ENCODE assay signal across 23 mouse cellular contexts in the genomic region with DNA sequence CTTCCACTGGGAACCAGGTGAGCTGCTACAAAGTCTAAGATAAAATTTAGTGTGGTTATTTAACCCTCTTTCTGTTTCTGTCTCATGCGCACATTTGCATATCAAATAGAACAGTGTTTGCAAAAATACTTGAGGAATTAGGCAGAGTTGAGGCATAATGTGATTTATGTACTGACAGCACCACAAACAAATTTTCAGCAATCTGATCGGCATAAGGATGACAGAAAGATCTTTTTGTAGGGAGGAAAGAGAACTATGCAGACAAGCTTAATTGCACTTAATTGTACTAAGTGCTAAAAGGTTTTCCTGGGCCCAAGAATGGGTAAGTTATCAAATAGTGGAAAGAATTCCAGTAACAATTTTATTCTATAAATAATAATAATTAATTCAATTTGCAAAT.
A peak's percentile ranks its signal among the peaks of the same experiment; 100 is the strongest.
DNase-seq lines count a peak whose midpoint lies in the region; ATAC-seq and TF ChIP-seq lines count a peak whose summit lies in the region.
"Had no signal": no experiment of that assay in that cellular context is flagged by ENCODE, and none has a peak within 500 bp of the region (broad histone marks: within the 10 kb centered on the region; RNA-seq: fewer than 3 reads in every experiment).

No protein-coding gene starts in this region.

- peaks cover 6% of the 10 kb centered on the region for H3K4me1 ChIP-seq in forebrain, embryonic 14.5 days (ENCODE audit: control insufficient read depth, insufficient read depth, low read length)
- H3K4me1 ChIP-seq in forebrain, embryonic 10.5 days: 0 out of 2 replicates have a peak, but pooled peaks cover 4% of the 10 kb centered on the region
- peaks cover 10% of the 10 kb centered on the region for H3K4me1 ChIP-seq in hindbrain, embryonic 15.5 days (replicated peaks)
- no peaks in the 10 kb centered on the region for H3K4me1 ChIP-seq in hindbrain, embryonic 11.5 days (replicated peaks; ENCODE audit: control insufficient read depth, insufficient read depth, low read length)
- H3K4me1 ChIP-seq in midbrain, postnatal 0 days (ENCODE audit: insufficient read depth, low read length): 0 out of 2 replicates have a peak, but pooled peaks cover 3% of the 10 kb centered on the region
- H3K4me1 ChIP-seq: heart, embryonic 12.5 days; heart, embryonic 15.5 days had no signal

- no peak for TF ChIP-seq POLR2A in brain, embryonic 14.5 days (IDR thresholded peaks at IDR 0.05; ENCODE audit: borderline replicate concordance, extremely low read depth, insufficient read depth, insufficient read length, poor library complexity, severe bottlenecking)

- no peak overlapping the region for H3K4me3 ChIP-seq in forebrain, embryonic 14.5 days (ENCODE audit: low read depth, low read length)
- no peak overlapping the region for H3K4me3 ChIP-seq in forebrain, embryonic 10.5 days
- no peak overlapping the region for H3K4me3 ChIP-seq in hindbrain, embryonic 15.5 days
- no peak overlapping the region for H3K4me3 ChIP-seq in hindbrain, embryonic 11.5 days (ENCODE audit: low read depth, low read length)
- no peak overlapping the region for H3K4me3 ChIP-seq in midbrain, postnatal 0 days (ENCODE audit: low read depth, low read length)
- H3K4me3 ChIP-seq: heart, embryonic 12.5 days; heart, embryonic 15.5 days; hindbrain, embryonic 10.5 days had no signal

- ATAC-seq in forebrain, embryonic 14.5 days: no peak
- no peak for ATAC-seq in hindbrain, embryonic 15.5 days (ENCODE audit: low FRiP score, low read depth)
- no peak for ATAC-seq in hindbrain, embryonic 11.5 days (ENCODE audit: low FRiP score)
- no peak for ATAC-seq in midbrain, postnatal 0 days (ENCODE audit: low FRiP score)
- ATAC-seq: inflammation-experienced regulatory T-cells, adult 6 months; intestine, embryonic 16.5 days; Patski had no signal

- H3K27me3 ChIP-seq in forebrain, embryonic 14.5 days (replicated peaks; ENCODE audit: control insufficient read depth, insufficient read depth, low read length): no peaks in the 10 kb centered on the region
- H3K27me3 ChIP-seq in forebrain, embryonic 10.5 days (ENCODE audit: poor library complexity, severe bottlenecking): no peaks in the 10 kb centered on the region
- H3K27me3 ChIP-seq in hindbrain, embryonic 15.5 days: no peaks in the 10 kb centered on the region
- H3K27me3 ChIP-seq in hindbrain, embryonic 11.5 days (ENCODE audit: control insufficient read depth, insufficient read depth, low read length): no peaks in the 10 kb centered on the region
- no peaks in the 10 kb centered on the region for H3K27me3 ChIP-seq in midbrain, postnatal 0 days (ENCODE audit: insufficient read depth, low read length)
- H3K27me3 ChIP-seq: CH12.LX; heart, embryonic 12.5 days; heart, embryonic 15.5 days had no signal

- H3K36me3 ChIP-seq in forebrain, embryonic 14.5 days (ENCODE audit: control insufficient read depth, insufficient read depth, low read length): no peaks in the 10 kb centered on the region
- H3K36me3 ChIP-seq in forebrain, embryonic 10.5 days (replicated peaks): no peaks in the 10 kb centered on the region
- H3K36me3 ChIP-seq in hindbrain, embryonic 15.5 days: no peaks in the 10 kb centered on the region
- no peaks in the 10 kb centered on the region for H3K36me3 ChIP-seq in hindbrain, embryonic 11.5 days (ENCODE audit: control insufficient read depth, insufficient read depth, low read length)
- no peaks in the 10 kb centered on the region for H3K36me3 ChIP-seq in midbrain, postnatal 0 days (ENCODE audit: insufficient read depth, low read length)
- H3K36me3 ChIP-seq: G1E; heart, embryonic 12.5 days; heart, embryonic 15.5 days; hindbrain, embryonic 10.5 days had no signal

- H3K4me2 ChIP-seq in forebrain, embryonic 14.5 days (ENCODE audit: low read length): no peak overlapping the region
- H3K4me2 ChIP-seq in hindbrain, embryonic 15.5 days: no peak overlapping the region
- H3K4me2 ChIP-seq in hindbrain, embryonic 11.5 days (replicated peaks; ENCODE audit: low read depth, low read length): no peak overlapping the region
- no peak overlapping the region for H3K4me2 ChIP-seq in midbrain, postnatal 0 days (ENCODE audit: low read depth, low read length, poor library complexity, severe bottlenecking)
- H3K4me2 ChIP-seq: heart, embryonic 12.5 days; heart, embryonic 15.5 days had no signal

- no peak overlapping the region for H3K27ac ChIP-seq in forebrain, embryonic 14.5 days (ENCODE audit: low read depth, low read length)
- H3K27ac ChIP-seq in forebrain, embryonic 10.5 days: no peak overlapping the region
- peak overlapping the region; percentile 53; the same call in 1 of the 2 replicates for H3K27ac ChIP-seq in hindbrain, embryonic 15.5 days (replicated peaks)
- H3K27ac ChIP-seq in hindbrain, embryonic 11.5 days (ENCODE audit: low read depth, low read length): no peak overlapping the region
- H3K27ac ChIP-seq in midbrain, postnatal 0 days (ENCODE audit: low read depth, low read length): no peak overlapping the region
- H3K27ac ChIP-seq: heart, embryonic 15.5 days; hindbrain, embryonic 10.5 days had no signal

- no peak overlapping the region for H3K9ac ChIP-seq in forebrain, embryonic 14.5 days (ENCODE audit: low read length)
- H3K9ac ChIP-seq in hindbrain, embryonic 15.5 days: no peak overlapping the region
- H3K9ac ChIP-seq in hindbrain, embryonic 11.5 days (ENCODE audit: low read depth, low read length): no peak overlapping the region
- H3K9ac ChIP-seq in midbrain, postnatal 0 days (replicated peaks; ENCODE audit: low read length, poor library complexity, severe bottlenecking): no peak overlapping the region
- H3K9ac ChIP-seq: heart, embryonic 12.5 days; heart, embryonic 15.5 days had no signal

- no peaks in the 10 kb centered on the region for H3K9me3 ChIP-seq in forebrain, embryonic 14.5 days (replicated peaks; ENCODE audit: control insufficient read depth, low read length)
- no peaks in the 10 kb centered on the region for H3K9me3 ChIP-seq in forebrain, embryonic 10.5 days
- H3K9me3 ChIP-seq in hindbrain, embryonic 15.5 days: no peaks in the 10 kb centered on the region
- no peaks in the 10 kb centered on the region for H3K9me3 ChIP-seq in hindbrain, embryonic 11.5 days (ENCODE audit: control insufficient read depth, low read length)
- H3K9me3 ChIP-seq in midbrain, postnatal 0 days (ENCODE audit: low read length): no peaks in the 10 kb centered on the region
- H3K9me3 ChIP-seq: heart, embryonic 12.5 days; heart, embryonic 15.5 days; hindbrain, embryonic 10.5 days had no signal

- peak; percentile 23 for DNase-seq in forebrain, embryonic 14.5 days (ENCODE audit: low spot score)
- DNase-seq in forebrain, embryonic 10.5 days (ENCODE audit: extremely low spot score, low spot score): no peak
- DNase-seq in hindbrain, embryonic 11.5 days (ENCODE audit: low spot score): no peak
- peak; percentile 53 for DNase-seq in brain, embryonic 14.5 days (ENCODE audit: low read depth)
- DNase-seq in spleen, adult 18-20 months: no peak
- DNase-seq in midbrain, postnatal 0 days (ENCODE audit: low spot score): no peak
- DNase-seq: adrenal gland, postnatal 10 days; adrenal gland, postnatal 36 days; B cell, adult 2 months; gastrocnemius, postnatal 25 days; heart, adult 18-20 months; heart, postnatal 10 days; heart, postnatal 36 days; kidney, adult 18-20 months had no signal

- 54% methylated on average over 2 of the region's 2 CpGs for WGBS in forebrain, embryonic 14.5 days
- WGBS in forebrain, embryonic 10.5 days: 98% methylated on average over 2 of the region's 2 CpGs
- 82% methylated on average over 2 of the region's 2 CpGs for WGBS in hindbrain, embryonic 15.5 days
- 87% methylated on average over 2 of the region's 2 CpGs for WGBS in hindbrain, embryonic 11.5 days
- 81% methylated on average over 2 of the region's 2 CpGs for WGBS in midbrain, postnatal 0 days

- no peak for TF ChIP-seq CTCF in brain, embryonic 14.5 days (IDR thresholded peaks at IDR 0.05; ENCODE audit: borderline replicate concordance, extremely low read depth, insufficient read depth, insufficient read length)
- no peak for TF ChIP-seq CTCF in midbrain, postnatal 0 days (IDR thresholded peaks at IDR 0.05)

Comparison
In these comparisons a context has a peak if more than half of its experiments do, and no peak if none do; other contexts are left out.
1. DNase-seq: peak in forebrain, embryonic 14.5 days (single experiment) and brain, embryonic 14.5 days (single experiment); none in forebrain, embryonic 10.5 days (single experiment), hindbrain, embryonic 11.5 days (single experiment), spleen, adult 18-20 months (0 of 2) and midbrain, postnatal 0 days (single experiment).